Mouse (Mus musculus) spleen, adult 2 months (tissue): ENCODE data around the gene Srsf2. TPM values are rescaled to one million over a fixed set of nuclear protein-coding genes. Genes with fewer than 3 reads are reported as not detected.
A peak's percentile ranks its signal among the peaks of the same experiment; 100 is the strongest.

Experiments
- DNase-seq, 2 experiments: peaks; one replicate each; pipeline versions ENCODE4 v3.0.0 to v3.0.0-alpha.2; 2012 to 2021; ENCODE audit warnings: low spot score in 2 of 2, low read depth in 1 of 2
- H3K27ac ChIP-seq: fragments of 200-500 bp; 2 replicates; pipeline ENCODE4 v1.5.1; 2012; ENCODE audit warnings: low read length, inconsistent platforms; ENCODE audit not compliant: insufficient read depth
- H3K27me3 ChIP-seq: fragments of 200-500 bp; 2 replicates; pipeline ENCODE4 v1.6.1; 2012; ENCODE audit warnings: mild to moderate bottlenecking, moderate library complexity, low read length, inconsistent platforms; ENCODE audit not compliant: control insufficient read depth, insufficient read depth
- H3K36me3 ChIP-seq: fragments of 200-500 bp; 2 replicates; pipeline ENCODE4 v1.6.1; 2012; ENCODE audit warnings: mild to moderate bottlenecking, low read length, inconsistent platforms; ENCODE audit not compliant: control insufficient read depth, insufficient read depth
- H3K4me1 ChIP-seq: fragments of 200-500 bp; 2 replicates; pipeline ENCODE4 v1.6.1; 2011; ENCODE audit warnings: inconsistent platforms; ENCODE audit not compliant: control insufficient read depth, insufficient read depth, insufficient read length
- H3K4me3 ChIP-seq: fragments of 200-500 bp; 2 replicates; pipeline ENCODE4 v1.5.1; 2011; ENCODE audit warnings: mild to moderate bottlenecking, inconsistent platforms; ENCODE audit not compliant: insufficient read depth, insufficient read length; ENCODE audit errors: extremely low read depth
- CTCF ChIP-seq: fragments of 200-500 bp; IDR thresholded peaks from 2 replicates; pipeline ENCODE4 v1.5.1; 2011; ENCODE audit warnings: mild to moderate bottlenecking, inconsistent platforms; ENCODE audit not compliant: insufficient read depth, insufficient read length, insufficient replicate concordance; ENCODE audit errors: extremely low read depth
- POLR2A ChIP-seq: fragments of 200-500 bp; IDR thresholded peaks from 2 replicates; pipeline ENCODE4 v1.6.1; 2011; ENCODE audit warnings: low read depth, low read length, inconsistent platforms
- WGBS: fragments of 180-500 bp; shearing (Covaris S2); methylation state at CpG from one replicate; pipeline ENCODE4 v1.1.7; 2018; 5-methylcytosine and 5-hydroxymethylcytosine counted together
- polyA plus RNA-seq: library from polyadenylated mRNA; depleted of rRNA; stranded (reverse); fragments of >200 nt; gene quantifications from 2 replicates; pipeline ENCODE4 v1.2.3, GENCODE M21; 2012

The Srsf2 gene
- polyA plus RNA-seq, 1 experiment = 546 TPM

DNA sequence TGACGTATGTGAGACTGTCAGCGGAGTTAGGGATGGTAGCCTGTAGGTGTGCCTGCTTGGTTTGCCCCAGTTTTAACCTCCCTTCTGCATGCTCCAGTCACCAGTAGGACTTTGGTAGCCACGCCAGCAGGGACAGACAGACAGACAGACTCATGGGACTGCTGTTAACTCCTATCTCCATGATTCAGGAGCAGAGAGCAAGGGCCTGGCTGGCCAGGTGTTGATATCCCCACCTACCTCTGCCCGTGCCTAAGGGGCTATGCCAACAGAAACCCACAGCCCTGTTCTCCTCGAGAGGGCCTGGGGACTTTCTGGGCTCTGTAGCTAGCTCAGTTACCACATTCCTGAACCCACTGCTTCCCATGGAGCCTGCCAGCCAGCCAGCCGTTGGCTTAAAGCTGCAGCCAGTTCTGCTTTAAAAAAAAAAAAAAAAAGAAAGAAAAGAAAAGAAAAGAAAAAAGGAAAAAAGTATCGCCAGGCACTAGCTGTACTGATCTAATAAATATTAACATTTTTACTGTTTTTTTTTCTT, 37.9 kb downstream of the Srsf2 start:
- Histone ChIP-seq H3K4me1 (0 out of 2 replicates have a peak, but pooled peaks cover 4% of the 10 kb centered on the region), H3K27ac (peak overlapping the region; percentile 37), H3K4me3 (no peak overlapping the region), H3K36me3 (no peaks in the 10 kb centered on the region), H3K27me3 (no peaks in the 10 kb centered on the region; the same call in 1 of the 2 replicates)
- TF ChIP-seq POLR2A = no peak
- TF ChIP-seq CTCF = no peak
- DNase-seq = no peak
- WGBS = 70% methylated on average over 7 of the region's 7 CpGs

DNA sequence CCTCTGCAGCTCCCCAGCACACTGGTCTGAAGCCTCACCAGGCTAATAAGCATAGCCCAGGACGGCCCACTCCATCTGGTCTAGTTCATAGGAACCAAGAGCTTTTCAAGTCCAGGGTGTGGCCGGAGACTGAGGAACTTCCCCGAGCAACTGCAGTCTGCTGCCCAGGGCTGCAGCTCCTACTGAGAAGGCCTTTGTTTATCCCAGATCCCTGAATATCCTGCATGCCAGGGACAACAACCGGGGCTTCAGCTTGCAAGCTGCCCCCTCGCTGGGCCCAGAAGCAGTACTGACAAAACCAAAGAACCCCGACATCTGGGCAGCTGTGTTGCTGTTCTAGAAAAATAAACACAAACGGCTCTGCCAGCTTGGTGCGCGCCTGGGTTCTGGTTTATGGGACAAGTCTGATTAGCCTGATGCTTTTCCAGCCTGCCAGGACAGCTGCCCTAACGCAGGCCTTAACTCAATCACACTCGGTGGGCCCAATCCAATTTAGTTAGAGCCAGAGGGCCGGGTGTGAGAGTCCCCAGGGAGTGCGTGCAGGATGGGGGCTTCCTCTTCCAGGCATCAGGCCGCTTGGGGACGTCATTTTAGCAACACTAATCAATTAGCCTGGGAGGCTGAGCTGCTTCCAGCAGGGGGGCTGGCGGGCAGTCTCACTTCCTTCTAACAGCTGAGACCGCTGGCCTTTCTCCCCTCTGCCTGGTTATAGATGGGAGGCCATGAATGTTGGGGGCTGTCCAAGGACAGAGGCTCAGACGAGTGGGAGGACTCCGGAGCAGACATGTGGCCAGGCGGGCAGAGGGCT, 38.6 kb downstream of the Srsf2 start:
- DNase-seq = peak in 1 of 2 experiments; percentile 51
- Histone ChIP-seq H3K36me3 (no peaks in the 10 kb centered on the region), H3K4me3 (no peak overlapping the region), H3K4me1 (0 out of 2 replicates have a peak, but pooled peaks cover 4% of the 10 kb centered on the region), H3K27me3 (no peaks in the 10 kb centered on the region; the same call in 1 of the 2 replicates), H3K27ac (peak overlapping the region; percentile 37; the same call in 1 of the 2 replicates)
- TF ChIP-seq CTCF (no peak), POLR2A (no peak)
- WGBS = 64% methylated on average over 20 of the region's 20 CpGs

DNA sequence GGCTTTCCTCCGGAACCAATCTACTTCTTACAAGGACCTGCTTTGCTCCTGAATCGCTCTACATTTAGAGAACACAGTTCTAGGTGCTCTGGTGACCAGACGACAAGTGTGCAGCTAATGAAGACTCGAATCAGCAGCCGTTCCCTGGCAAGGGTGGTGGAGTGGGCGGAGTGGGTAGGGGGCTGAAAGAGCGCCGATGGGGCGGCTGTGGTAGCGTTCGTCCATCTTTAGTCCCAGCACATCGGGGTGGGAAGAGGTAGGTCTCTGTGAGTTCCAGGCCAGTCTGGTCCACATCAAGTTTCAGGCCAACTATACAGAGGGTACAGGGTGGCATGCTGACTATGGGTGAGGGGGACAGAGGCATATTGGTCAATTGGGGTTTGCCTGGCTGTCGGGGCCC, 39.3 kb downstream of the Srsf2 start:
- WGBS = 91% methylated on average over 13 of the region's 13 CpGs
- no peak for TF ChIP-seq POLR2A
- no peak for TF ChIP-seq CTCF
- no peak overlapping the region; the same call in 1 of the 2 replicates for H3K27ac ChIP-seq
- H3K36me3 ChIP-seq = no peaks in the 10 kb centered on the region
- H3K27me3 ChIP-seq = no peaks in the 10 kb centered on the region; the same call in 1 of the 2 replicates
- no peak overlapping the region for H3K4me3 ChIP-seq
- 0 out of 2 replicates have a peak, but pooled peaks cover 4% of the 10 kb centered on the region for H3K4me1 ChIP-seq
- no peak for DNase-seq

DNA sequence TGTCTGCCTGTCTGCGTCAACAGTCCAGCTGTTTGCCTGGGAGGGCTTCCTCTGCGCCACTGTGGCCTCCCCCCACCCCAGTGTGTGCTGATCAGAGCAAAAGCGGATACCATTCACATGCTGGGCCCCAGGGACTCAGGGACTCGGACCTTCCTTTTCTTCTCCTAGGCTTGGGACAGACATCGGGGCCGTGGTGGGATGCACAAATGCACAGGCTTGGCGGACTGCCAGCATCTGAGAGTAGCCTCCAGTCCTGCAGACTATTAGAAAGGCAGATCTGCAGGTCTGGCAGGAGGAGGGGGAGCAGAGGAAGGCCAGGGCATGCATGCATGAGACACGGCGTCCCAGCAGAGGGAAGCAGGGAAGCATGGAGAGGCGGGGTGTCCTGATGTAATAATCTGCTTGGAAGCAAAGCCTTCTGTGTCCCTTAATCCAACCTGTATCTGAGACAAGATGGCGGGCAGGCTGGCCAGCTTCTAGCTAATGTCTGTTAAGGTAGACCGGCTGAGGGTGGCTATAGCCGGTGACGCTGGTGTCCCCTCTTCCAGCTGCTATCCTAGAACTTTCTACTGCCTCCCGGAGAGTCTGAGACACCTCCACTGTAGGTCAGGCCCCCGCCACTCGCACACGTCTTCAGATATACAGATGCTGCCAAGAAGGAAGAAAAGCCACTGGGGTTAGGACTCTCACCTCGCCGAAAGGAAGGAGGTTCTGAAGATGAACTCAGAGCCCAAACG, 39.9 kb downstream of the Srsf2 start:
- DNase-seq = no peak
- no peak for TF ChIP-seq POLR2A
- no peak for TF ChIP-seq CTCF
- Histone ChIP-seq H3K27me3 (no peaks in the 10 kb centered on the region; the same call in 1 of the 2 replicates), H3K4me1 (0 out of 2 replicates have a peak, but pooled peaks cover 4% of the 10 kb centered on the region), H3K36me3 (no peaks in the 10 kb centered on the region), H3K27ac (no peak overlapping the region), H3K4me3 (no peak overlapping the region)
- 88% methylated on average over 21 of the region's 21 CpGs for WGBS

DNA sequence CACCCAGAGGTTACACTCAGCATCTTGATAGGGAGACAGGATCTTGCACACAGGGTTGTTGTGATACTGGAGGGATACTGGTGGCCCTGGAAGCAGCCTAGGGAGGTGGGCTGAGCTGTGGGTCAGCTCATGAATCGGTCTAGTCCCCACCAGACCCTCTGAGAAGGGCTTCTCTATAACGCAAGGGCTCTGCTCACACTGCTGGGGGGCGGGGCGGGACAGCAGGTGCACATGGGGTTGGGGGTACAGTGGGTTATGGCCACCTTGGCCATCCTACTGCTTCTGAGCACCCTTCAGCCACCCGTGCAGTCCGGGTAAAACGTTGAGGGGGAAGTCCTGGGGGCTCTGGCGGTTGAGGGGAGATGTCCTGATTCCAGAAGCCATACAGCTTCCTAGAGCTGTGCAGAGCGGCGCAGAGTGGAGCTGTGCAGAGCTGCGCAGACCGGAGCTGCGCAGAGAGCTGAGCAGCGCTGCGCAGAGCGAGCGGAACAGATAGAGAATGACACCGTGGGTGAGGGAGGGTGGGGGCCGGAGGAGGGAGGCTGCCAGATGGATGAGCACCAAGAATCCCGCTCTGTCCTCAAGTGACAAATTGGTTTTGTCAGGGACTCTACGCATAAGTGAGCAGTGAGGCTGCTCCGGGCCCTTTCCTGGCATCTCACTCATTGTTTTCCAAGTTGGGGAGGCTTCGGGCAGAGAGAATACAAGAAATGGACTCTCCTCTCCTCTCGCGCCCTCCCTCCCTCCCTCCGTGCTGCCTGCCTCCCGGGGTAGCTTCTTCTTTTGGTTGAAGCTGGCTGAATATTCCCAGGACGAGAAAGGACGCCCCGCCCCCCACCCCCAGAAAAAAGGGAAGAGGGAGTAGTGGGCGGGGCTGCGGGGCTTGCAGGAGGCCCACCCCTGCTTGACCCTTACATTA, 41.7 kb downstream of the Srsf2 start:
- TF ChIP-seq CTCF = no peak
- TF ChIP-seq POLR2A = no peak
- 13% methylated on average over 29 of the region's 32 CpGs for WGBS
- Histone ChIP-seq H3K27ac (no peak overlapping the region), H3K27me3 (no peaks in the 10 kb centered on the region; the same call in 1 of the 2 replicates), H3K4me1 (0 out of 2 replicates have a peak, but pooled peaks cover 4% of the 10 kb centered on the region), H3K4me3 (peak overlapping the region; percentile 47; the same call in 1 of the 2 replicates), H3K36me3 (no peaks in the 10 kb centered on the region)
- DNase-seq = no peak

DNA sequence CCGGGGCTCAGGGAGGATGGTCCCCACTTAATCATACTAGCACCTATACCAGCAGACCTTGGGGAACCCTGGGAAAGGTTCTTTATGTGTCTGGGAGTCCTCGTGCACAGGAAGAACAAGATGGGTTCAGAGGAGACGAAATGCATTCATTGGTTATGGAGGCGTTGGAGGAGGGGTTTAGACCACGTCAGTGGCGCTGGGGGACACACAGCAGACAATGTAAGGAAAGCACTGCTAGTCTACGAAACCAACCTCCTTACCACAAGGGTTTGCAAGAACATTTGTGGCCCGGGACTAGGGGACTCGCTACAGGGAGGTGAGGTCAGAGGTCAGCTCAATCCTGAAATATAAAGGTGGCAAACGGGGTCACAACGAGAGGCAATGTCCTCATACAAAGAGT, 42.4 kb downstream of the Srsf2 start:
- DNase-seq = no peak
- 83% methylated on average over 11 of the region's 11 CpGs for WGBS
- no peak for TF ChIP-seq POLR2A
- no peak for TF ChIP-seq CTCF
- H3K4me3 ChIP-seq = no peak overlapping the region
- H3K27me3 ChIP-seq = no peaks in the 10 kb centered on the region; the same call in 1 of the 2 replicates
- no peak overlapping the region for H3K27ac ChIP-seq
- H3K36me3 ChIP-seq = no peaks in the 10 kb centered on the region
- 0 out of 2 replicates have a peak, but pooled peaks cover 4% of the 10 kb centered on the region for H3K4me1 ChIP-seq
